Mouse (Mus musculus) forebrain, embryonic 12.5 days (tissue): ENCODE results near the gene Ints14. TPM values are rescaled to one million over a fixed set of nuclear protein-coding genes. Genes with fewer than 3 reads are reported as not detected.

Experiments used
- ATAC-seq: fragments of 200-750 bp; cut with Nextera tagmentation; 2 replicates; pipeline ENCODE4 v1.8.0; 2017; ENCODE audit warnings: moderate TSS enrichment; ENCODE audit not compliant: low FRiP score
- H3K27ac ChIP-seq: fragments of 300-500 bp; sonication (generic); 2 replicates; pipeline ENCODE4 v1.5.1; 2016; ENCODE audit warnings: mild to moderate bottlenecking
- H3K27me3 ChIP-seq: fragments of 300-500 bp; sonication (generic); 2 replicates; pipeline ENCODE4 v1.6.1; 2016; ENCODE audit warnings: mild to moderate bottlenecking
- H3K36me3 ChIP-seq: fragments of 300-500 bp; sonication (generic); replicated peaks from 2 replicates; pipeline ENCODE4 v1.6.1; 2016; ENCODE audit warnings: mild to moderate bottlenecking
- H3K4me1 ChIP-seq: fragments of 300-500 bp; sonication (generic); 2 replicates; pipeline ENCODE4 v1.6.1; 2016
- H3K4me2 ChIP-seq: fragments of 300-500 bp; sonication (generic); 2 replicates; pipeline ENCODE4 v1.6.1; 2016; ENCODE audit warnings: mild to moderate bottlenecking, moderate library complexity
- H3K4me3 ChIP-seq: fragments of 300-500 bp; sonication (generic); replicated peaks from 2 replicates; pipeline ENCODE4 v1.5.1; 2016; ENCODE audit warnings: mild to moderate bottlenecking
- H3K9ac ChIP-seq: fragments of 300-500 bp; sonication (generic); 2 replicates; pipeline ENCODE4 v1.6.1; 2016; ENCODE audit warnings: mild to moderate bottlenecking
- H3K9me3 ChIP-seq: fragments of 300-500 bp; sonication (generic); 2 replicates; pipeline ENCODE4 v1.6.1; 2016
- whole genome bisulfite sequencing: fragments of 180-500 bp; shearing (Covaris S2); methylation state at CpG from one replicate; pipeline ENCODE4 v1.1.7; 2016; 5-methylcytosine and 5-hydroxymethylcytosine counted together
- polyA plus RNA-seq: library from polyadenylated mRNA; unstranded; fragments of >200 nt; fragmentation: Nextera tagmentation; extraction: Ambion mirVana; gene quantifications from 2 replicates; pipeline ENCODE4 v1.2.1, GENCODE M21; 2016

The Ints14 gene
- polyA plus RNA-seq, 1 experiment from 2014 or later = 60.9 TPM

- no peak overlapping the region for H3K4me3 ChIP-seq
- no peak for ATAC-seq
- no peaks in the 10 kb centered on the region for H3K9me3 ChIP-seq
- H3K4me1 ChIP-seq = peaks cover 11% of the 10 kb centered on the region
- H3K27me3 ChIP-seq = no peaks in the 10 kb centered on the region
- H3K36me3 ChIP-seq = peaks cover 20% of the 10 kb centered on the region
- no peak overlapping the region for H3K4me2 ChIP-seq
- H3K27ac ChIP-seq = no peak overlapping the region
- WGBS = 59% methylated on average over 6 of the region's 6 CpGs
- H3K9ac ChIP-seq = no peak overlapping the region
Measured at GRCm38 (mm10) chr9:65011304-65011703, 50.6 kb downstream of the Ints14 start.

GRCm38 (mm10) chr9:65015461-65016222 lies 54.9 kb downstream of the Ints14 start:
- H3K9me3 ChIP-seq = no peaks in the 10 kb centered on the region

DNA sequence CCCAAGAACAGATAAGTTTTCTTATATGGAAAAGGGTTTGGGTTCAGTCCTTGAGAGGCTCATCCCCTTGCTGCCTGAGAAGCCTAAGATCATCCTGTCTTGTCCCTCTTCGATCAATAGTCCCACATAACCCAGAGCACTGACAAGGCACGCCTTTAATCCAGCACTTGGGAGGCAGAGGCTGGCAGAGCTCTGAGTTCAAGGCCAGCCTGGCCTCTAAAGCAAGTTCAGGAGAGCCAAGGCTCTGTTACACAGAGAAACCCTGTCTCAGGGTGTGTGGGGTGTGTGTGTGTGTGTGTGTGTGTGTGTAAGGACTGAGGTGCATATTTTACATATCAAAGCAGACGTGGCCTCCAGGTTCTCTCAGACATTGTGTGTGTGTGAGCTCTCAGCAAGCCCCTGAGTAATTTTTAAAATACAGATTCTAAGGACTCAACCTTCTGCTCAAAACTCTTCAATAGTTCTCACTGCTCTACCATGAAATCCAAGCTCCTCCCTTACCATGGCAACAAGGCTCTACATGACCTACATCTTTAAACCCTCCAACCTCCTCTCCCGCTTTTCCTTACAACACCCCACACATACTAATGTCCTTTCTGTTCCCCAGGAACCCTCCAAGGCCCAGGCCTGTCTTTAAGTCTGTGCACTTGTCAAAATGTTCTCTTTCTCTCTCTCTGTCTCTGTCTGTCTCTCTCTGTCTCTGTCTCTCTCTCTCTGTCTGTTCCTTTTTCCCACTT lies 55.7 kb downstream of the Ints14 start:
- H3K36me3 ChIP-seq = no peaks in the 10 kb centered on the region
- H3K4me1 ChIP-seq = peaks cover 53% of the 10 kb centered on the region
- 0 out of 2 replicates have a peak overlapping the region, but pooled peaks have one; percentile 17 for H3K9ac ChIP-seq
- no peak overlapping the region for H3K4me2 ChIP-seq
- H3K4me3 ChIP-seq = no peak overlapping the region; the same call in 1 of the 2 replicates
- H3K27ac ChIP-seq = peak overlapping the region; percentile 27; the same call in 1 of the 2 replicates
- no peak for ATAC-seq
- no peaks in the 10 kb centered on the region for H3K27me3 ChIP-seq
- WGBS = 82% methylated on average over 4 of the region's 4 CpGs
- no peaks in the 10 kb centered on the region for H3K9me3 ChIP-seq

More at GRCm38 (mm10) chr9:65015461-65016222, 54.9 kb downstream of the Ints14 start:
- H3K27me3 ChIP-seq = no peaks in the 10 kb centered on the region
- no peak overlapping the region for H3K9ac ChIP-seq
- H3K4me3 ChIP-seq = no peak overlapping the region
- WGBS = 89% methylated on average over 7 of the region's 7 CpGs
- no peak overlapping the region for H3K4me2 ChIP-seq
- peaks cover 52% of the 10 kb centered on the region for H3K4me1 ChIP-seq
- no peak overlapping the region for H3K27ac ChIP-seq
- no peak for ATAC-seq
- H3K36me3 ChIP-seq = no peaks in the 10 kb centered on the region

DNA sequence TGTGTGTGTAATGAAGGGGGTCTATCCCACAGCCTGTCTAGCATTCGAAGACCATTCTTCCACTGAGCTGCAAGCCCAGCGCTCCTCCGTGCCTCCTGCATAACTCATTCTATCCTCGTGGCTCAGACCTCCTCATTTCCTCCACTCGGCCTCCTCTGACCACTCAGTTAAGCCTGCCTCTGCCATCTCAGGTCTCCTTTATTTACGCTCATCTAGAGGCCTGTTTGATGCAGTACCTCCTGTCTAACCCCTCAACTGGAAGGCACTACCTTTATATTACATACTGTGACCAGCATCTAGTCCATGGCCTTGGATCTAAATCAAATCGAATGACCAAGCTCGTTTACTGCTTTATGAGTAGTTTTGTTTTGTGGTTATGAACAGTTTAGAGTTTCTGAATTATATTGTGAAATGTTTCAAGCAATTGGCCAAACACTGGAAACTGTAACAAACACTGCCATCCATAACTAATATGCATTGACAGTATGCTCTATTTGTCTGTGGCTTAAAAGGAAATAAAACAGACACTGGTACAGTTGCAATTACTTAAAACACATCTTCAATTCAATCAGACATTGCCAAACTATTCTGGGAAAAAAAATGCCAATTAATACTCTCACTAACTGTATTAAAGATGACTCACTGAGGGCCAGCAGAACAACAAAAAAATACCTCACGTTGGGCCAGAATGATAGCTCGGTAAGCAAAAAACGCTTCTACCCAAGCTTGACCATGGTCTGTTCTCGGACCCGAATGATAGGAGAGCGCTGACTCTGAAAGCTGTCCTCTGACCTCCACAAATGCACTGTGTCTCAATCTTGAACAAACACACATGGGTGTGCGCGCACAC lies 56.5 kb downstream of the Ints14 start:
- no peak for ATAC-seq
- 83% methylated on average over 16 of the region's 16 CpGs for WGBS
- Histone ChIP-seq H3K27ac (peak overlapping the region; percentile 27; the same call in 1 of the 2 replicates), H3K4me2 (no peak overlapping the region), H3K9me3 (no peaks in the 10 kb centered on the region), H3K27me3 (no peaks in the 10 kb centered on the region), H3K4me1 (peaks cover 58% of the 10 kb centered on the region), H3K9ac (0 out of 2 replicates have a peak overlapping the region, but pooled peaks have one; percentile 17), H3K4me3 (no peak overlapping the region; the same call in 1 of the 2 replicates), H3K36me3 (no peaks in the 10 kb centered on the region)

GRCm38 (mm10) chr9:65017896-65018295 lies 57.2 kb downstream of the Ints14 start:
- ATAC-seq = no peak
- Histone ChIP-seq H3K27ac (no peak overlapping the region), H3K27me3 (peaks cover 3% of the 10 kb centered on the region; the same call in 1 of the 2 replicates), H3K4me1 (peaks cover 64% of the 10 kb centered on the region), H3K4me2 (no peak overlapping the region), H3K4me3 (no peak overlapping the region), H3K36me3 (no peaks in the 10 kb centered on the region), H3K9ac (no peak overlapping the region), H3K9me3 (no peaks in the 10 kb centered on the region)
- 88% methylated on average over 4 of the region's 4 CpGs for whole genome bisulfite sequencing

- ATAC-seq = no peak
- no peak overlapping the region; the same call in 1 of the 2 replicates for H3K9ac ChIP-seq
- H3K4me3 ChIP-seq = no peak overlapping the region
- H3K4me1 ChIP-seq = peaks cover 64% of the 10 kb centered on the region
- peaks cover 10% of the 10 kb centered on the region for H3K27me3 ChIP-seq
- WGBS = 82% methylated on average over 3 of the region's 3 CpGs
- no peaks in the 10 kb centered on the region for H3K36me3 ChIP-seq
- 0 out of 2 replicates have a peak overlapping the region, but pooled peaks have one; percentile 1 for H3K4me2 ChIP-seq
- no peaks in the 10 kb centered on the region for H3K9me3 ChIP-seq
- H3K27ac ChIP-seq = no peak overlapping the region
Measured at GRCm38 (mm10) chr9:65018588-65019121, 58.0 kb downstream of the Ints14 start.

DNA sequence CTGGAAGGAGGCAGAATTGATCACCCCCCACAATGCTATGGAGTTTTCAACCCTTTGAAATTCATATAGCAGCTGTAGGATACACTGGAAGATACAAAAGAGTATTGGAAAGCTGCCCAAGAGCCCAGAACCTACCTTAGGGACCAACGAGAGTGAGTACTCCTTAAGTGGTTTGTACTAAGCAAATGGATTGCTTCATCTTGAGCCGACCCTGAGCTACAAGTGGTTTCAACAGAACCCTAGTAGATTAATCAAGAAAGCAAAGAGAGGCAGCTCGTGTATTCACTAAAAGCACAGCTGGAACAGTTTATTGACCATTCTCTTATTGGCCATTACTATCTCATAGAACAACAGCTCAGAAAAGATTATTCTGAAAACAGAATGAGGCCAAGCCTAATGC lies 58.4 kb downstream of the Ints14 start:
- no peaks in the 10 kb centered on the region for H3K9me3 ChIP-seq
- no peak overlapping the region for H3K27ac ChIP-seq
- H3K9ac ChIP-seq = peak overlapping the region; percentile 30; the same call in 1 of the 2 replicates
- no peak overlapping the region for H3K4me3 ChIP-seq
- 0 out of 2 replicates have a peak overlapping the region, but pooled peaks have one; percentile 86 for H3K4me2 ChIP-seq
- WGBS = 65% methylated on average over 3 of the region's 3 CpGs
- peaks cover 64% of the 10 kb centered on the region for H3K4me1 ChIP-seq
- peaks cover 14% of the 10 kb centered on the region for H3K27me3 ChIP-seq
- no peak for ATAC-seq
- no peaks in the 10 kb centered on the region for H3K36me3 ChIP-seq

DNA sequence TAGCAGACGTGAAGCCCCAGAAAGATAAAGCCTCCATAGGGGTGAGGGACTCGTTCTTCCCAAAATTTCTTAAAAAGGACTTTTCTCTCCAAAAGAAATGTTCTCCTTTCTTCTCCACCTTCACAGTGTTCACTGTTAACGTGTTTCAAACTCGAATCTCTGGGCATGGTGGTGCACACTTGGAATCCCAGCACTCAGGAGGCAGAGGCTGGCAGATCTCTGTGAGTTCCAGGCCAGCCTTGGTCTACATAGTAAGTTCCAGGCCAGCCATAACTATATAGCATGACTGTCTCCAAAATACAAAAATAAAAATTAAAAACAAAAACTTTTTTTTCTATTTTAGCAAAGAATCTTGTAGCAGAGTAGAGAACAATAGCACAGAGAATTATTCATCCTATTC lies 59.4 kb downstream of the Ints14 start:
- Histone ChIP-seq H3K27me3 (peaks cover 14% of the 10 kb centered on the region), H3K9ac (0 out of 2 replicates have a peak overlapping the region, but pooled peaks have one; percentile 98), H3K9me3 (no peaks in the 10 kb centered on the region), H3K36me3 (no peaks in the 10 kb centered on the region), H3K4me3 (peak overlapping the region; percentile 97), H3K4me2 (peak overlapping the region; percentile 86), H3K27ac (no peak overlapping the region), H3K4me1 (peaks cover 64% of the 10 kb centered on the region)
- no peak for ATAC-seq
- WGBS = 78% methylated on average over 4 of the region's 4 CpGs

GRCm38 (mm10) chr9:65020991-65021886 lies 60.5 kb downstream of the Ints14 start, which contains the start of gene Hacd3:
TSS of gene Hacd3 (minus strand) at chr9:65021693.
- Histone ChIP-seq H3K4me2 (peak within 1 kb of the TSS; percentile 86), H3K27ac (peak within 1 kb of the TSS; percentile 90), H3K9ac (peak within 1 kb of the TSS; percentile 98), H3K4me1 (peaks cover 53% of the 10 kb centered on the region), H3K27me3 (peaks cover 14% of the 10 kb centered on the region), H3K36me3 (no peaks in the 10 kb centered on the region), H3K4me3 (peak within 1 kb of the TSS; percentile 97), H3K9me3 (no peaks in the 10 kb centered on the region)
- under 1% methylated on average over 81 of the region's 81 CpGs for WGBS
- peak; percentile 96 for ATAC-seq

GRCm38 (mm10) chr9:65021887-65022579 lies 61.3 kb downstream of the Ints14 start:
- H3K4me2 ChIP-seq = peak overlapping the region; percentile 86
- H3K27ac ChIP-seq = peak overlapping the region; percentile 90
- peaks cover 18% of the 10 kb centered on the region for H3K27me3 ChIP-seq
- H3K4me1 ChIP-seq = peaks cover 45% of the 10 kb centered on the region
- H3K9ac ChIP-seq = peak overlapping the region; percentile 98
- 19% methylated on average over 9 of the region's 9 CpGs for WGBS
- H3K9me3 ChIP-seq = no peaks in the 10 kb centered on the region
- ATAC-seq = no peak; the same call in 1 of the 2 replicates
- H3K4me3 ChIP-seq = peak overlapping the region; percentile 97
- no peaks in the 10 kb centered on the region for H3K36me3 ChIP-seq
